Mouse (Mus musculus) limb, embryonic 12.5 days (tissue): ENCODE measurements around the gene Osbpl11. TPM values are rescaled to one million over a fixed set of nuclear protein-coding genes. Genes with fewer than 3 reads are reported as not detected.
"Not testable (repeated sequence)": the region's sequence is repeated elsewhere in the genome, so short reads cannot be mapped to it uniquely, and the experiment has no call there.

Source experiments
- ATAC-seq: fragments of 200-750 bp; cut with Nextera tagmentation; 2 replicates; pipeline ENCODE4 v1.8.0; 2017; ENCODE audit warnings: low read depth, moderate TSS enrichment; ENCODE audit not compliant: insufficient number of reproducible peaks, insufficient read depth, low FRiP score, low TSS enrichment
- H3K27ac ChIP-seq: fragments of 300-500 bp; sonication (generic); 2 replicates; pipeline ENCODE4 v1.5.1; 2016; ENCODE audit warnings: mild to moderate bottlenecking, moderate library complexity
- H3K27me3 ChIP-seq: fragments of 300-500 bp; sonication (generic); 2 replicates; pipeline ENCODE4 v1.6.1; 2016; ENCODE audit warnings: mild to moderate bottlenecking, moderate library complexity
- H3K36me3 ChIP-seq: fragments of 300-500 bp; sonication (generic); 2 replicates; pipeline ENCODE4 v1.6.1; 2016; ENCODE audit warnings: mild to moderate bottlenecking, moderate library complexity
- H3K4me1 ChIP-seq: fragments of 300-500 bp; sonication (generic); replicated peaks from 2 replicates; pipeline ENCODE4 v1.6.1; 2016
- H3K4me2 ChIP-seq: fragments of 300-500 bp; sonication (generic); 2 replicates; pipeline ENCODE4 v1.6.1; 2016; ENCODE audit warnings: mild to moderate bottlenecking, moderate library complexity
- H3K4me3 ChIP-seq: fragments of 300-500 bp; sonication (generic); replicated peaks from 2 replicates; pipeline ENCODE4 v1.5.1; 2016; ENCODE audit warnings: mild to moderate bottlenecking
- H3K9ac ChIP-seq: fragments of 300-500 bp; sonication (generic); replicated peaks from 2 replicates; pipeline ENCODE4 v1.6.1; 2016; ENCODE audit warnings: mild to moderate bottlenecking, moderate library complexity
- H3K9me3 ChIP-seq: fragments of 300-500 bp; sonication (generic); 2 replicates; pipeline ENCODE4 v1.6.1; 2016; ENCODE audit warnings: mild to moderate bottlenecking, moderate library complexity
- WGBS: fragments of 180-500 bp; shearing (Covaris S2); methylation state at CpG from one replicate; pipeline ENCODE4 v1.1.7; 2016; 5-methylcytosine and 5-hydroxymethylcytosine counted together
- polyA plus RNA-seq: library from polyadenylated mRNA; unstranded; fragments of >200 nt; fragmentation: Nextera tagmentation; extraction: Ambion mirVana; gene quantifications from 2 replicates; pipeline ENCODE4 v1.2.1, GENCODE M21; 2016

Osbpl11 gene
- polyA plus RNA-seq, 1 experiment from 2014 or later = 28.4 TPM

DNA sequence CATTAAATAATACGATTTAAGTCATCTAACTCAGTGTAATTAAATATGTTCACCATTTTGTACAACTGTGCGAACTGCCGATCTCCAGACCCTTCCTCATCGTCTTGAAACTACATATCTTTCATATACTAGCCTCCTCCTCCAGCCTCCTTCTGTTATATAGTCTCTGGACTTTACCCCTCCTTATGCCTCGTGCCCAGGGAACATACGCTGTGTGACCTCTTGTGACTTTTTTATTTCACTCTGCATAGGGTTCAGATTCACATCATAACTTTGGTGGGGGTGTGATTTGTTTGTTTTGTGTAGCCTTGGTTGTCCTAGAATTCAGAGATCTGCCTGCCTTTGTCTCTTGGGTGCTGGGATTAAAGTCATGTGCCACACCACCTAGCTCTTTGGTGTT is 11.7 kb downstream of the Osbpl11 start:
- Histone ChIP-seq H3K4me3 (no peak overlapping the region), H3K36me3 (peaks cover 38% of the 10 kb centered on the region), H3K27ac (no peak overlapping the region), H3K4me2 (no peak overlapping the region), H3K9ac (no peak overlapping the region), H3K4me1 (no peaks in the 10 kb centered on the region), H3K27me3 (no peaks in the 10 kb centered on the region), H3K9me3 (no peaks in the 10 kb centered on the region)
- 88% methylated on average over 6 of the region's 6 CpGs for WGBS
- no peak for ATAC-seq

DNA sequence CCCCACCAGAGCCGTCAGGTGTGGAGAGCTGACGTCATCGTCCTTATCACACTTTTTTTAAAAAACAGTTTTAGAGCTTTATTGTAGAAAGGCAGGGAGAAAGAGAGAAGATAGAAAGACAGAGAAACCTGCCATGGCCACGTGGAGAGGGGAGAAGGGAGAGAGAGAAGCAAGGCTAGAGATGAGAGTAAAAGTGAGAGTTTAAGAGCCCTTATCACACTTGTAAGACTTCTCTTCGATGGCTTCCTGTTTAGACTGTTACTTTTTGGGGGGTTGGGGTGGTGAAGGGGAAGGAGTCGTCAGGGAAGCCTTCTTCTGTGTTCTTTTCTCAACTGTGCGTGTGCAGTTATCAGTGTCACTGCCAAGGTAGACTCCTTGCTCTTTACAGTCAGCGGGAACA is 15.7 kb downstream of the Osbpl11 start:
- Histone ChIP-seq H3K4me3 (no peak overlapping the region), H3K4me2 (no peak overlapping the region), H3K36me3 (peaks cover 45% of the 10 kb centered on the region), H3K27me3 (no peaks in the 10 kb centered on the region), H3K4me1 (no peaks in the 10 kb centered on the region), H3K9me3 (no peaks in the 10 kb centered on the region), H3K27ac (no peak overlapping the region), H3K9ac (no peak overlapping the region)
- 89% methylated on average over 8 of the region's 8 CpGs for WGBS
- ATAC-seq = no peak

DNA sequence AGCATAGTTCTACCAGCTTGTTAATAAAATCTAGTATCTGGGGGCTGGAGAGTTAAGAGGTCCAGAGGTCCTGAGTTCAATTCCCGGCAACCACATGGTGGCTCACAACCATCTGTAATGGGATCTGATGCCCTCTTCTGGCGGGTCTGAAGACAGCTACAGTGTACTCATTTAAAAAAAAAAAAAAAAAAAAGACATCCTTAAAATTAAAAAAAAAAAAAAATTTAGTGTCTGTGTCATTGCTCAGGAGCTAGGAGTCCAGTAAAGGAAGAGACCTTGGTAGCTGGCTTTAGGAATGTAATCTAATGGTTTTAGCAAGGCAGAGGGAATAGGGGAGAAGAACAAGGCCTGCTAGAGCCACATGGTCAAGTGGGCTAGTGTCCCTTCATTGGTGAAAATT is 25.9 kb downstream of the Osbpl11 start:
- no peak overlapping the region for H3K4me3 ChIP-seq
- no peak overlapping the region for H3K4me2 ChIP-seq
- no peaks in the 10 kb centered on the region for H3K9me3 ChIP-seq
- no peak for ATAC-seq
- no peaks in the 10 kb centered on the region for H3K27me3 ChIP-seq
- H3K36me3 ChIP-seq = peaks cover 79% of the 10 kb centered on the region
- no peak overlapping the region for H3K9ac ChIP-seq
- 83% methylated on average over 2 of the region's 2 CpGs for WGBS
- H3K4me1 ChIP-seq = no peaks in the 10 kb centered on the region
- no peak overlapping the region for H3K27ac ChIP-seq

DNA sequence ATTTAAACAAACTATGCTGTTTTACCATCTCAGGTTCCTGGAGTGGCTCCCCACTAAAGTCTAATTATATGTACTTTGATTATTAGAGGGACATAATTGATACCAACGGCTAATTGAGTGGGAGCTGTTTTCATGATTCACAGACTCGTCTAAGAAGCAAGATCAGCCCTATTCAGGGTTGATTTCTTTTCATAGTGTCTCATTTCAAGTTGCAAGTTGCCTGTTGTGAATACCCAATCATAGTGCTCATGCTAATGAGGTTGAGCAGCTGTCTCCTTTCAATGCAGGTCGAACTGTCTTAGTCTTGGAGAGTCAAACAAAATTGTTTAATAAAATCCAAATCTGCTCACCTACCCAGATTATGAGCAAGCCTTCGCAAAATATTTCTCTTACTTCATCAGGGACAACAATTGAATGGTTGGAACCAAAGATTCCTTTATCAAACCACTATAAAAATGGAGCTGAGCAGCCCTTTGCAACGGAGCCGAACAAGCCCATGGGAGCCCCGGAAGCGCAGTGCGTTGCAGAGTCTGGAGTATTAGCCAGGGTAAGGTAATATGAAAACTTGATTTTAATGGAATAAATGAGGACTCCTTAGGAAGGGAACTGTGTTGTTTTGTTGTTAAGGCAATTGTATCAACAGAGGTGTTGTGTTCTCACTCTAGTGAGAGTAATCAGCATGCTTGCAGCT is 31.6 kb downstream of the Osbpl11 start:
- H3K27me3 ChIP-seq = no peaks in the 10 kb centered on the region
- no peak overlapping the region for H3K4me3 ChIP-seq
- no peaks in the 10 kb centered on the region for H3K9me3 ChIP-seq
- H3K36me3 ChIP-seq = peaks cover 64% of the 10 kb centered on the region
- WGBS = 82% methylated on average over 9 of the region's 9 CpGs
- no peak overlapping the region for H3K4me2 ChIP-seq
- H3K9ac ChIP-seq = no peak overlapping the region
- no peak overlapping the region for H3K27ac ChIP-seq
- no peak for ATAC-seq
- H3K4me1 ChIP-seq = no peaks in the 10 kb centered on the region

DNA sequence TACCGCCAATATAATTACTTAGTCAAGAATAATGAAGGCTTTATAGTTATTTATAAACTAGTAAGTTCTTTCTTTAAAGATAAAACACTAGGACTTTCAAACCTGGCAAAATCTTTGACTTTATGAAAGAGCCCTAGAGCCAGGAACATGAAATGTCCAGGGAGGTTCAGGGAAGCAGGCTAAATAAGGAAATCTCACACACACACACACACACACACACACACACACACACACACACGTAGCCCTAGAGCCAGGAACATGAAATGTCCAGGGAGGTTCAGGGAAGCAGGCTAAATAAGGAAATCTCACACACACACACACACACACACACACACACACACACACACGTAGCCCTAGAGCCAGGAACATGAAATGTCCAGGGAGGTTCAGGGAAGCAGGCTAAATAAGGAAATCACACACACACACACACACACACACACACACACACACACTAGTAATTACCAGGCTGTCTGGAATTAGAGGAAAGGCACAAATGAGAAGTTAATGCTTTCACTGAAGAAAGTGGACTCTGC is 32.7 kb downstream of the Osbpl11 start:
- not testable (repeated sequence) for ATAC-seq, H3K27me3 ChIP-seq, H3K9ac ChIP-seq, H3K4me2 ChIP-seq, H3K27ac ChIP-seq, H3K9me3 ChIP-seq, H3K4me1 ChIP-seq, H3K4me3 ChIP-seq
- H3K36me3 ChIP-seq = peaks cover 65% of the 10 kb centered on the region
- 74% methylated on average over 3 of the region's 3 CpGs for WGBS

DNA sequence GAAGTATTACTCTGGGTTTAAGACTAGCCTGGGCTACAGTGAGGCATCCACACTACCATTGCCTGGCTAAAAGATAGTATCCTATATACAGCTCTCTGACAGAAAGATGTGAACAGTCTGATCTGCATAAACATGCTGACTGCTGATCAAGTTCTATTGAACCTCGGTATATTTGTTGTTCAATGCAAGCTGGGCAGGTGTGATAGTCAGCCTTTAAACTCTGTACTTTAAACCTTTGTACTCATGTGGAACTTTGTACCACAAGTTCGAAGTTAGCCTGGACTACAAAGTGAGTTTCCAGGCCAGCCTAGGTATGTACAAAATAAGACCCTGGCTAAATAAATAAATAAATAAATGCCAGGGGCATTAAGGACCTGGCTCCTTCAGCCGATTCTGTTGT is 37.6 kb downstream of the Osbpl11 start:
- 96% methylated on average over 3 of the region's 3 CpGs for WGBS
- H3K27me3 ChIP-seq = no peaks in the 10 kb centered on the region
- no peak for ATAC-seq
- no peaks in the 10 kb centered on the region for H3K4me1 ChIP-seq
- no peak overlapping the region for H3K4me2 ChIP-seq
- H3K9me3 ChIP-seq = no peaks in the 10 kb centered on the region
- H3K4me3 ChIP-seq = no peak overlapping the region
- H3K36me3 ChIP-seq = peaks cover 59% of the 10 kb centered on the region
- no peak overlapping the region for H3K9ac ChIP-seq
- H3K27ac ChIP-seq = no peak overlapping the region

DNA sequence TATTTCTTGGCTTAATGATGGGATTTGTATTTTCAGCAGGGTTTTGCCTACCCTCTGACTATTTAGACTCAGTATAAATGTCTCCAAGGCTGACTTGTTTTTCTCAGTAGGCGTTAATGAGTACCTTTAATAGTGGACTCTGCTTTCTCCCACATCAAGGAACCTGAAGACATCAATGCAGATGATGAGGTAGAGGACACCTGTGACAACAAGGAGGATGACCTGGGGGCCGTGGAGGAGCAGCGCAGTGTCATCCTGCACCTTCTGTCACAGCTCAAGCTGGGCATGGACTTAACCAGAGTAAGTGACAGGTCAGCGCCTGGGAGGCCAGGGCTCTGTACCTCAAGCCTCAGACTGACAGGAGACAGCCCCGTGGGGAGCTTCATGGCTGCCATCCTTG is 39.5 kb downstream of the Osbpl11 start:
- H3K9ac ChIP-seq = no peak overlapping the region
- H3K4me1 ChIP-seq = no peaks in the 10 kb centered on the region
- peaks cover 67% of the 10 kb centered on the region for H3K36me3 ChIP-seq
- no peak overlapping the region for H3K27ac ChIP-seq
- H3K4me2 ChIP-seq = no peak overlapping the region
- no peaks in the 10 kb centered on the region for H3K9me3 ChIP-seq
- no peak for ATAC-seq
- 84% methylated on average over 5 of the region's 5 CpGs for WGBS
- H3K4me3 ChIP-seq = no peak overlapping the region
- no peaks in the 10 kb centered on the region for H3K27me3 ChIP-seq

DNA sequence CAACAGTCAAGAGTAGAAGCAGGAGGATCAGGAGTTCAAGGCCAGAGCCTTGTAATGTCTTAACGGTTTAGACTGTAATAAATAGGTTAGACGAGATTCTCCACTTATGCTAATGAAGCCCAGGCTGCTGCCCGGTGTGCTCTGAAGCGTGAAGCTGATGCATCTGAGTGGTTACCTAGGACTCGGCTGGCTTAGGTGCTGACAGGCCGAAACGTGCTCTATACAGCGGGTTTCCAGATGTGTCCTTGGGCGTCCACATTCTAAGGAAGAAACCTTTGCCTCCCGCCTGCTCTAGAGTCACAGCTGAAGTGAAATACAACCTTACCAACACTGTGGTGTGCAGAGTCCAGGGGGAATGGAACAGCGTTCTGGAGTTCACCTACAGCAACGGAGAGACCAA is 49.3 kb downstream of the Osbpl11 start:
- Histone ChIP-seq H3K9ac (no peak overlapping the region), H3K27ac (no peak overlapping the region), H3K27me3 (no peaks in the 10 kb centered on the region), H3K36me3 (peaks cover 81% of the 10 kb centered on the region), H3K4me3 (no peak overlapping the region), H3K4me1 (0 out of 2 replicates have a peak, but pooled peaks cover 2% of the 10 kb centered on the region), H3K9me3 (no peaks in the 10 kb centered on the region), H3K4me2 (no peak overlapping the region)
- ATAC-seq = no peak
- WGBS = 73% methylated on average over 12 of the region's 12 CpGs

DNA sequence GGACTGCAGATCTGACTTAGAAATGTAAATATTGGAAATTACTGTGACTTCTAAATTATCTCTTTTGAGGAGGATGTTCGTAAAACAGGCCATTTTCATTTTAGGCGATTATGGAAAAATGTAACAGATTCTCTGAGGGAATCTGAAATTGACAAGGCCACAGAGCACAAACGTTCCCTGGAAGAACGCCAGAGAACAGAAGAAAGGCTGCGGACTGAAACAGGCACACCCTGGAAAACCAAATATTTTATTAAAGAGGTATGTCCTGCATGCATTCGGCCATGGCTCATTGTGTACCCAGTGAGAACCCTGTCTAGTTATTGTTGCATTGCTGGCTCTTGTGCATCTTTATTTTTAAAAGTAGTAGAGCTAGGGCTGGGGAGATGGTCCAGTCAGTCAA is 51.3 kb downstream of the Osbpl11 start:
- Histone ChIP-seq H3K4me2 (no peak overlapping the region), H3K4me1 (0 out of 2 replicates have a peak, but pooled peaks cover 2% of the 10 kb centered on the region), H3K9ac (no peak overlapping the region), H3K36me3 (peaks cover 81% of the 10 kb centered on the region), H3K27me3 (no peaks in the 10 kb centered on the region), H3K4me3 (no peak overlapping the region), H3K9me3 (no peaks in the 10 kb centered on the region), H3K27ac (no peak overlapping the region)
- WGBS = 95% methylated on average over 6 of the region's 6 CpGs
- ATAC-seq = no peak

DNA sequence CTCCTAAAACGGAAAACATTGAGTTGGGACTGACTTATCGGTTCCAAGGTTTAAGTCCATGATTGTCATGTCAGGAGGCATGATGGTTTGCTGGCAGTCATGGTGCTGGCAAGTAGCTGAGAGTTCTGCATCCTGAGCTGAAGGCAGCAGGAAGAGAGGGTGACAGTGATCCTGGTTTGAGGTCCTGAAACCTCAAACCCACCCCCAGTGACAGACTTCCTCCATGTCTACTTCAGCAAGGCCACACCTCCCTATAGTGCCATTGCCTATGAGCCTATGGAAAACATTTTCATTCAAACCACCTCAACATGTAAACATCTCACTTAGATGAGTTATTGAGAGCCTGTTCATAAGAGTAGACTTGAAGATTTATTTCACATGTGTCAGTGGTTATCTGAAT is 54.4 kb downstream of the Osbpl11 start:
- 94% methylated on average over 2 of the region's 2 CpGs for WGBS
- Histone ChIP-seq H3K4me2 (no peak overlapping the region), H3K4me3 (no peak overlapping the region), H3K27me3 (no peaks in the 10 kb centered on the region), H3K36me3 (peaks cover 87% of the 10 kb centered on the region), H3K27ac (no peak overlapping the region), H3K9me3 (no peaks in the 10 kb centered on the region), H3K4me1 (no peaks in the 10 kb centered on the region), H3K9ac (no peak overlapping the region)
- ATAC-seq = no peak

DNA sequence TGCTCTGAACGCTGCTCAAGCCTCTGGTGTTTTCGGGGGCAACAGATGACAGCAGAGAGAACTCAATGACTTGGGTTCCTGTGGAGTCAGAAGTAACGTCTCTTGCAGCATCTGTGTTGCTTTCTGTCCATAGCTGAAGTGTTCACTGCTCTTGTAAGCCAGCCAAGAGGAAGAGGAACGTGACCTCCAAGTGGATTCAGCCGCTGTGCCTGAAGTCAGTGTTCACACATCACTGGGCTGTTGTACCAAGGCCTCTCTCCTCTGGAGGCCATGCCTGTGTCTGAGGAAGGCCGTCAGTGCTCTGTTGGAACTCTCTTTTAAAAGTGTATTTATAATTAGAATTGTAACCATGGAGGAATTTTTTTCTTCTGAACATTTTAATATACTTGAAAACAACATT is 57.2 kb downstream of the Osbpl11 start:
- 86% methylated on average over 6 of the region's 6 CpGs for WGBS
- H3K4me1 ChIP-seq = no peaks in the 10 kb centered on the region
- no peak for ATAC-seq
- no peak overlapping the region for H3K27ac ChIP-seq
- no peaks in the 10 kb centered on the region for H3K27me3 ChIP-seq
- 0 out of 2 replicates have a peak overlapping the region, but pooled peaks have one; percentile 12 for H3K9ac ChIP-seq
- peaks cover 73% of the 10 kb centered on the region for H3K36me3 ChIP-seq
- H3K4me3 ChIP-seq = no peak overlapping the region
- H3K9me3 ChIP-seq = no peaks in the 10 kb centered on the region
- H3K4me2 ChIP-seq = no peak overlapping the region

DNA sequence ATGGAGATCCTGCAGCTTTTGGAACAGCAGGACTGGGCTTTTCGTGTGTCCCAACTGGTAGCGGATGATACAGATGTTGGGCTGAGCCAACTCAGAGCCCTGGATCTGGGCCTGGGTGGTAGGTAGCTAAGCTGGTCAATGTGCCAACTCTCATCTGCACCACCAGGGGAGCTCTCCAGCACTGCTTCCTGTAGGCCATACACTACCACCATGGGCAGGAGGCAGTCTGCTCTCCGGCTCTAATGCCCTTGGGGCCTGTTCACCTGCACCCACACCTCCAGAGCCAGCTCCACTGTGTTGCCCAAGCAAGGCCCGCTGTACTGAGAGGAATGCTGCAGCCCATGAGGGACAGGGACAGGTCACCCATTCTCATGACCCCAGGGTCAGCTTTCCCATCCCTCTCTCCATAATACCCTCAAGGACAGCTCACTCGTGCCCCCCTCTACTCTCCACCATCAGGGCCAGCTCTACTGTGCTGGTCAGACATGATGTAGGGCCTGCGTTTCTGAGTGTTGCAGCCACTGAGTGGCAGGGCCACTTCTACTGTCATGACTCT is 59.3 kb downstream of the Osbpl11 start:
- no peak overlapping the region for H3K27ac ChIP-seq
- H3K27me3 ChIP-seq = no peaks in the 10 kb centered on the region
- no peaks in the 10 kb centered on the region for H3K9me3 ChIP-seq
- peaks cover 55% of the 10 kb centered on the region for H3K36me3 ChIP-seq
- WGBS = 87% methylated on average over 6 of the region's 6 CpGs
- H3K4me1 ChIP-seq = no peaks in the 10 kb centered on the region
- ATAC-seq = no peak
- no peak overlapping the region for H3K4me3 ChIP-seq
- H3K9ac ChIP-seq = no peak overlapping the region
- no peak overlapping the region for H3K4me2 ChIP-seq
